Mouse (Mus musculus): ENCODE results near the gene Nsdhl.

GRCm38 (mm10) chrX:72986841-72987519 lies 68.6 kb downstream of the Nsdhl start, which contains the start of gene Zfp185:
- TF ChIP-seq POLR2A (IDR thresholded peaks at IDR 0.05; ENCODE audit: borderline replicate concordance, insufficient read depth, low read length) (no peak), CTCF (IDR thresholded peaks at IDR 0.05; ENCODE audit: borderline replicate concordance, insufficient read depth, low read depth, low read length) (no peak)

Data from cerebellum, adult 2 months (tissue).